Mouse (Mus musculus): ENCODE results near the gene Fads6. TPM values are rescaled to one million over a fixed set of nuclear protein-coding genes. Genes with fewer than 3 reads are reported as not detected.

The Fads6 gene
- 1.5 TPM for polyA plus RNA-seq (2015; fragmentation: Illumina TruSeq; extraction: RNeasy Lipid Tissue Mini Kit (QIAGEN cat#74804); ENCODE audit: insufficient read depth, low replicate concordance)

GRCm38 (mm10) chr11:115297214-115297826, at the start of gene Fads6:
Gene Fads6, minus strand, starts transcription at chr11:115297663.

GRCm38 (mm10) chr11:115334531-115334930, 37.1 kb upstream of the Fads6 start, which contains the start of gene Otop3:
Gene Otop3, plus strand, starts transcription at chr11:115334731.

GRCm38 (mm10) chr11:115321906-115322693, 24.6 kb upstream of the Fads6 start, which contains the start of gene Ush1g:
Gene Ush1g, minus strand, starts transcription at chr11:115322041.

GRCm38 (mm10) chr11:115306863-115307262, 9.4 kb upstream of the Fads6 start, which contains the start of gene Otop2:
Gene Otop2, plus strand, starts transcription at chr11:115307163.

GRCm38 (mm10) chr11:115276780-115277603, 20.5 kb downstream of the Fads6 start, which contains the start of gene Fdxr:
Gene Fdxr, minus strand, starts transcription at chr11:115277050.

GRCm38 (mm10) chr11:115267061-115267883, 30.2 kb downstream of the Fads6 start, which contains the start of gene Grin2c:
Gene Grin2c, minus strand, starts transcription at chr11:115267243.

Other genes with a start within 250 kb of the Fads6 start
- 11.1 TPM for gene Cd300ld3, start 249.3 kb downstream of the Fads6 start, polyA plus RNA-seq (2015; fragmentation: Illumina TruSeq; extraction: RNeasy Lipid Tissue Mini Kit (QIAGEN cat#74804); ENCODE audit: insufficient read depth, low replicate concordance)
- gene Cd300e, start 235.5 kb downstream of the Fads6 start, polyA plus RNA-seq (2015; fragmentation: Illumina TruSeq; extraction: RNeasy Lipid Tissue Mini Kit (QIAGEN cat#74804); ENCODE audit: insufficient read depth, low replicate concordance), result 20.9 TPM
- 23.0 TPM for gene Rab37, start 206.2 kb downstream of the Fads6 start, polyA plus RNA-seq (2015; fragmentation: Illumina TruSeq; extraction: RNeasy Lipid Tissue Mini Kit (QIAGEN cat#74804); ENCODE audit: insufficient read depth, low replicate concordance)
- 35.4 TPM for gene Cd300lf, start 163.7 kb downstream of the Fads6 start, polyA plus RNA-seq (2015; fragmentation: Illumina TruSeq; extraction: RNeasy Lipid Tissue Mini Kit (QIAGEN cat#74804); ENCODE audit: insufficient read depth, low replicate concordance)
- 51.1 TPM for gene Slc9a3r1, start 134.3 kb downstream of the Fads6 start, polyA plus RNA-seq (2015; fragmentation: Illumina TruSeq; extraction: RNeasy Lipid Tissue Mini Kit (QIAGEN cat#74804); ENCODE audit: insufficient read depth, low replicate concordance)
- gene Tmem104, start 110.2 kb downstream of the Fads6 start, polyA plus RNA-seq (2015; fragmentation: Illumina TruSeq; extraction: RNeasy Lipid Tissue Mini Kit (QIAGEN cat#74804); ENCODE audit: insufficient read depth, low replicate concordance), result 2.9 TPM
- 16.0 TPM for gene Nat9, start 109.8 kb downstream of the Fads6 start, polyA plus RNA-seq (2015; fragmentation: Illumina TruSeq; extraction: RNeasy Lipid Tissue Mini Kit (QIAGEN cat#74804); ENCODE audit: insufficient read depth, low replicate concordance)
- gene Grin2c, start 30.4 kb downstream of the Fads6 start, polyA plus RNA-seq (2015; fragmentation: Illumina TruSeq; extraction: RNeasy Lipid Tissue Mini Kit (QIAGEN cat#74804); ENCODE audit: insufficient read depth, low replicate concordance), result 1.3 TPM
- 13.0 TPM for gene Fdxr, start 20.6 kb downstream of the Fads6 start, polyA plus RNA-seq (2015; fragmentation: Illumina TruSeq; extraction: RNeasy Lipid Tissue Mini Kit (QIAGEN cat#74804); ENCODE audit: insufficient read depth, low replicate concordance)
- gene Otop2, start 9.5 kb upstream of the Fads6 start, polyA plus RNA-seq (2015; fragmentation: Illumina TruSeq; extraction: RNeasy Lipid Tissue Mini Kit (QIAGEN cat#74804); ENCODE audit: insufficient read depth, low replicate concordance), result not detected
- 1.3 TPM for gene Ush1g, start 24.4 kb upstream of the Fads6 start, polyA plus RNA-seq (2015; fragmentation: Illumina TruSeq; extraction: RNeasy Lipid Tissue Mini Kit (QIAGEN cat#74804); ENCODE audit: insufficient read depth, low replicate concordance)
- gene Otop3, start 37.1 kb upstream of the Fads6 start, polyA plus RNA-seq (2015; fragmentation: Illumina TruSeq; extraction: RNeasy Lipid Tissue Mini Kit (QIAGEN cat#74804); ENCODE audit: insufficient read depth, low replicate concordance), result not detected
- gene Hid1, start 70.1 kb upstream of the Fads6 start, polyA plus RNA-seq (2015; fragmentation: Illumina TruSeq; extraction: RNeasy Lipid Tissue Mini Kit (QIAGEN cat#74804); ENCODE audit: insufficient read depth, low replicate concordance), result 6.4 TPM
- gene Cdr2l, start 84.3 kb upstream of the Fads6 start, polyA plus RNA-seq (2015; fragmentation: Illumina TruSeq; extraction: RNeasy Lipid Tissue Mini Kit (QIAGEN cat#74804); ENCODE audit: insufficient read depth, low replicate concordance), result 3.0 TPM
- 64.5 TPM for gene Mrpl58, start 106.1 kb upstream of the Fads6 start, polyA plus RNA-seq (2015; fragmentation: Illumina TruSeq; extraction: RNeasy Lipid Tissue Mini Kit (QIAGEN cat#74804); ENCODE audit: insufficient read depth, low replicate concordance)
- gene Atp5h, start 122.3 kb upstream of the Fads6 start, polyA plus RNA-seq (2015; fragmentation: Illumina TruSeq; extraction: RNeasy Lipid Tissue Mini Kit (QIAGEN cat#74804); ENCODE audit: insufficient read depth, low replicate concordance), result 558 TPM
- gene Kctd2, start 122.5 kb upstream of the Fads6 start, polyA plus RNA-seq (2015; fragmentation: Illumina TruSeq; extraction: RNeasy Lipid Tissue Mini Kit (QIAGEN cat#74804); ENCODE audit: insufficient read depth, low replicate concordance), result 34.0 TPM
- not detected for gene Trim80, start 142.9 kb upstream of the Fads6 start, polyA plus RNA-seq (2015; fragmentation: Illumina TruSeq; extraction: RNeasy Lipid Tissue Mini Kit (QIAGEN cat#74804); ENCODE audit: insufficient read depth, low replicate concordance)
- gene Slc16a5, start 164.8 kb upstream of the Fads6 start, polyA plus RNA-seq (2015; fragmentation: Illumina TruSeq; extraction: RNeasy Lipid Tissue Mini Kit (QIAGEN cat#74804); ENCODE audit: insufficient read depth, low replicate concordance), result 6.9 TPM
- gene Armc7, start 178.0 kb upstream of the Fads6 start, polyA plus RNA-seq (2015; fragmentation: Illumina TruSeq; extraction: RNeasy Lipid Tissue Mini Kit (QIAGEN cat#74804); ENCODE audit: insufficient read depth, low replicate concordance), result 16.0 TPM
- 60.8 TPM for gene Nt5c, start 194.2 kb upstream of the Fads6 start, polyA plus RNA-seq (2015; fragmentation: Illumina TruSeq; extraction: RNeasy Lipid Tissue Mini Kit (QIAGEN cat#74804); ENCODE audit: insufficient read depth, low replicate concordance)
- gene Jpt1, start 216.7 kb upstream of the Fads6 start, polyA plus RNA-seq (2015; fragmentation: Illumina TruSeq; extraction: RNeasy Lipid Tissue Mini Kit (QIAGEN cat#74804); ENCODE audit: insufficient read depth, low replicate concordance), result 133 TPM
- 663 TPM for gene Sumo2, start 238.6 kb upstream of the Fads6 start, polyA plus RNA-seq (2015; fragmentation: Illumina TruSeq; extraction: RNeasy Lipid Tissue Mini Kit (QIAGEN cat#74804); ENCODE audit: insufficient read depth, low replicate concordance)

Measured in spleen, adult 10 weeks (tissue).